Mouse (Mus musculus) heart, postnatal 25 days (tissue): ENCODE data around the gene Parn. TPM values are rescaled to one million over a fixed set of nuclear protein-coding genes. Genes with fewer than 3 reads are reported as not detected.
A peak's percentile ranks its signal among the peaks of the same experiment; 100 is the strongest.
"Not testable (repeated sequence)": the region's sequence is repeated elsewhere in the genome, so short reads cannot be mapped to it uniquely, and the experiment has no call there.

ENCODE experiments used
- DNase-seq: peaks from one replicate; pipeline ENCODE4 v3.0.0; 2022; ENCODE audit warnings: low spot score
- intact Hi-C: fragments of 180-260 bp; cut with DNase I; formaldehyde crosslinking; loops from one replicate; pipeline ENCODE4 v1.15.1; 2025
- total RNA-seq, 2 experiments: library from RNA; stranded (reverse); gene quantifications; 2 replicates each; pipeline ENCODE4 v1.2.3; 2021

The Parn gene
- 10 to 100 TPM in 1 of 2 experiments, 1 to 10 TPM in 1; 8.5 to 10.4 TPM for total RNA-seq

GRCm38 (mm10) chr16:13667878-13668343, at the start of gene Parn:
Parn (minus strand) TSS chr16:13668170.
- intact Hi-C loops = no loop called here
- DNase-seq = peak; percentile 89

GRCm38 (mm10) chr16:13716821-13717553, 49.0 kb upstream of the Parn start:
- DNase-seq = no peak
- intact Hi-C loops = no loop called here

GRCm38 (mm10) chr16:13714910-13715309, 46.9 kb upstream of the Parn start:
- intact Hi-C loops = no loop called here

GRCm38 (mm10) chr16:13704676-13705075, 36.7 kb upstream of the Parn start:
- intact Hi-C loops = no loop called here
- DNase-seq = no peak

More at GRCm38 (mm10) chr16:13714910-13715309, 46.9 kb upstream of the Parn start:
- DNase-seq = no peak

- intact Hi-C loops = no loop called here
- DNase-seq = no peak
Observed at GRCm38 (mm10) chr16:13702184-13702583, 34.2 kb upstream of the Parn start.

GRCm38 (mm10) chr16:13698998-13699397, 31.0 kb upstream of the Parn start:
- DNase-seq = no peak
- intact Hi-C loops = no loop called here

- intact Hi-C loops = loop anchor here (10.0 kb wide), 1 partner anchor 226 kb away; the partner anchor contains the start of genes Mpv17l and Pdxdc1
- no peak for DNase-seq
Observed at GRCm38 (mm10) chr16:13678601-13679319, 10.8 kb upstream of the Parn start.

GRCm38 (mm10) chr16:13674511-13674910, 6.5 kb upstream of the Parn start:
- intact Hi-C loops = loop anchor here (10.0 kb wide), 1 partner anchor 230 kb away; the partner anchor contains the start of genes Mpv17l and Pdxdc1
- no peak for DNase-seq

- DNase-seq = no peak
- intact Hi-C loops = loop anchor here (10.0 kb wide), 1 partner anchor 232 kb away; the partner anchor contains the start of genes Mpv17l and Pdxdc1
Observed at GRCm38 (mm10) chr16:13673114-13673513, 5.1 kb upstream of the Parn start.

GRCm38 (mm10) chr16:13672386-13672898, 4.5 kb upstream of the Parn start:
- intact Hi-C loops = loop anchor here (10.0 kb wide), 1 partner anchor 232 kb away; the partner anchor contains the start of genes Mpv17l and Pdxdc1
- DNase-seq = peak; percentile 59

- intact Hi-C loops = loop anchor here (10.0 kb wide), 1 partner anchor 233 kb away; the partner anchor contains the start of genes Mpv17l and Pdxdc1
- DNase-seq = peak; percentile 84
Observed at GRCm38 (mm10) chr16:13671685-13672385, 3.9 kb upstream of the Parn start, which contains the start of the genes Bfar and 3110001I22Rik. Bfar (plus strand) TSS chr16:13671858. 3110001I22Rik (plus strand) TSS chr16:13671929.

GRCm38 (mm10) chr16:13670896-13671295, 2.9 kb upstream of the Parn start:
- intact Hi-C loops = loop anchor here (10.0 kb wide), 1 partner anchor 234 kb away; the partner anchor contains the start of genes Mpv17l and Pdxdc1
- DNase-seq = not testable (repeated sequence)

GRCm38 (mm10) chr16:13669282-13669681, 1.3 kb upstream of the Parn start:
- intact Hi-C loops = no loop called here

GRCm38 (mm10) chr16:13668402-13669108, 585 bp upstream of the Parn start:
- intact Hi-C loops = no loop called here
- no peak for DNase-seq

More at GRCm38 (mm10) chr16:13669282-13669681, 1.3 kb upstream of the Parn start:
- DNase-seq = no peak

- no peak for DNase-seq
- intact Hi-C loops = no loop called here
Observed at GRCm38 (mm10) chr16:13660736-13661135, 7.2 kb downstream of the Parn start.

GRCm38 (mm10) chr16:13658886-13659285, 9.1 kb downstream of the Parn start:
- no peak for DNase-seq
- intact Hi-C loops = no loop called here

- intact Hi-C loops = no loop called here
- DNase-seq = no peak
Observed at GRCm38 (mm10) chr16:13645930-13646329, 22.0 kb downstream of the Parn start.

GRCm38 (mm10) chr16:13644474-13644873, 23.5 kb downstream of the Parn start:
- no peak for DNase-seq
- intact Hi-C loops = no loop called here

- DNase-seq = no peak
- intact Hi-C loops = no loop called here
Observed at GRCm38 (mm10) chr16:13640064-13640463, 27.9 kb downstream of the Parn start.
